Comparison of ENCODE assay signal across 25 mouse cellular contexts in genomic region chr15:93267479-93267878, GRCm38 (mm10). TPM values are rescaled to one million over a fixed set of nuclear protein-coding genes. Genes with fewer than 3 reads are reported as not detected.
DNase-seq lines count a peak whose midpoint lies in the region; ATAC-seq and TF ChIP-seq lines count a peak whose summit lies in the region.
"Had no signal": no experiment of that assay in that cellular context is flagged by ENCODE, and none has a peak within 500 bp of the region (broad histone marks: within the 10 kb centered on the region; RNA-seq: fewer than 3 reads in every experiment).

No protein-coding gene starts in this region.

- no peak for TF ChIP-seq CTCF in gastrocnemius, adult 2 months (IDR thresholded peaks at IDR 0.05)

- no peak overlapping the region for H3K9ac ChIP-seq in midbrain, embryonic 11.5 days (ENCODE audit: low read length)
- H3K9ac ChIP-seq in midbrain, embryonic 13.5 days (replicated peaks) = no peak overlapping the region
- H3K9ac ChIP-seq: embryonic facial prominence, embryonic 12.5 days; forebrain, embryonic 13.5 days; forebrain, embryonic 15.5 days; forebrain, postnatal 0 days had no signal

- DNase-seq in gastrocnemius, adult 2 months = no peak
- DNase-seq in gastrocnemius, postnatal 36 days = no peak
- peak; percentile 66 for DNase-seq in midbrain, embryonic 11.5 days (ENCODE audit: low spot score, missing footprints)
- peak; percentile 60 for DNase-seq in testis, postnatal 14 days (ENCODE audit: low spot score)
- DNase-seq in testis, postnatal 10 days (ENCODE audit: low spot score) = no peak
- DNase-seq: adrenal gland, adult 8-10 months; adrenal gland, postnatal 14 days; adrenal gland, postnatal 36 days; cerebellum, adult 11 months; cerebellum, adult 18-20 months; cerebellum, adult 8-10 months; cerebellum, adult 9-11 months; cerebellum, postnatal 14 days; cerebellum, postnatal 36 days; forebrain, postnatal 0 days had no signal

- H3K27ac ChIP-seq in gastrocnemius, adult 2 months = peak overlapping the region; percentile 24; the same call in 1 of the 2 replicates
- H3K27ac ChIP-seq in midbrain, embryonic 11.5 days (ENCODE audit: low read depth, low read length) = no peak overlapping the region
- no peak overlapping the region for H3K27ac ChIP-seq in midbrain, embryonic 13.5 days
- H3K27ac ChIP-seq: embryonic facial prominence, embryonic 10.5 days; embryonic facial prominence, embryonic 12.5 days; forebrain, embryonic 13.5 days; forebrain, embryonic 15.5 days had no signal

- WGBS in midbrain, embryonic 11.5 days = 88% methylated on average over 8 of the region's 8 CpGs
- WGBS in midbrain, embryonic 13.5 days = 83% methylated on average over 8 of the region's 8 CpGs

- intact Hi-C loops in gastrocnemius, adult 2 months (cut with DNase I) = loop anchor here (1.0 to 5.0 kb wide), 3 partner anchors 130 to 310 kb away; partner anchors contain the start of genes Pphln1 and Zcrb1
- intact Hi-C loops in gastrocnemius, postnatal 36 days (cut with DNase I) = loop anchor here (5.0 to 10.0 kb wide), 2 partner anchors 310 to 947 kb away; no protein-coding TSS in a partner anchor

- H3K27me3 ChIP-seq in midbrain, embryonic 11.5 days (ENCODE audit: control insufficient read depth, insufficient read depth, low read length) = no peaks in the 10 kb centered on the region
- H3K27me3 ChIP-seq in midbrain, embryonic 13.5 days = no peaks in the 10 kb centered on the region
- H3K27me3 ChIP-seq: CH12.LX; embryonic facial prominence, embryonic 12.5 days; forebrain, embryonic 13.5 days; forebrain, embryonic 15.5 days; Patski had no signal

- no peaks in the 10 kb centered on the region for H3K36me3 ChIP-seq in midbrain, embryonic 11.5 days (ENCODE audit: control insufficient read depth, insufficient read depth, low read length)
- H3K36me3 ChIP-seq in midbrain, embryonic 13.5 days = peaks cover 8% of the 10 kb centered on the region; the same call in 1 of the 2 replicates
- H3K36me3 ChIP-seq: embryonic facial prominence, embryonic 12.5 days; forebrain, embryonic 15.5 days had no signal

- no peaks in the 10 kb centered on the region; the same call in 1 of the 2 replicates for H3K4me1 ChIP-seq in midbrain, embryonic 11.5 days (ENCODE audit: control insufficient read depth, insufficient read depth, low read length)
- peaks cover 17% of the 10 kb centered on the region; the same call in 1 of the 2 replicates for H3K4me1 ChIP-seq in midbrain, embryonic 13.5 days (replicated peaks)

- ATAC-seq in midbrain, embryonic 11.5 days (ENCODE audit: low FRiP score) = no peak
- no peak for ATAC-seq in midbrain, embryonic 13.5 days
- ATAC-seq: activated CD4-positive, CD25-positive, alpha-beta regulatory T cell, adult 4 months; CD4-positive, CD25-positive, alpha-beta regulatory T cell, adult 4 months; forebrain, embryonic 13.5 days; forebrain, embryonic 15.5 days; forebrain, postnatal 0 days; Patski had no signal

- no peak overlapping the region for H3K4me2 ChIP-seq in midbrain, embryonic 11.5 days
- no peak overlapping the region for H3K4me2 ChIP-seq in midbrain, embryonic 13.5 days (replicated peaks)
- H3K4me2 ChIP-seq: embryonic facial prominence, embryonic 12.5 days; forebrain, embryonic 13.5 days; forebrain, embryonic 15.5 days had no signal

- H3K9me3 ChIP-seq in midbrain, embryonic 11.5 days (ENCODE audit: control insufficient read depth, low read length) = no peaks in the 10 kb centered on the region
- no peaks in the 10 kb centered on the region for H3K9me3 ChIP-seq in midbrain, embryonic 13.5 days
- H3K9me3 ChIP-seq: embryonic facial prominence, embryonic 10.5 days; embryonic facial prominence, embryonic 12.5 days; forebrain, embryonic 13.5 days; forebrain, embryonic 15.5 days; G1E had no signal

- H3K4me3 ChIP-seq in gastrocnemius, adult 2 months = no peak overlapping the region
- H3K4me3 ChIP-seq in midbrain, embryonic 11.5 days (ENCODE audit: low read depth, low read length) = no peak overlapping the region
- H3K4me3 ChIP-seq in midbrain, embryonic 13.5 days (replicated peaks) = no peak overlapping the region
- H3K4me3 ChIP-seq: embryonic facial prominence, embryonic 10.5 days; embryonic facial prominence, embryonic 12.5 days; forebrain, embryonic 13.5 days; forebrain, embryonic 15.5 days had no signal

RNA-seq across cellular contexts. Expression of gene Gxylt1, which starts 7.5 kb away (rescaled TPM):
- 1 to 10 TPM; 5.7 to 6.9 TPM for total RNA-seq in gastrocnemius, adult 2 months (2021)
- total RNA-seq in gastrocnemius, postnatal 36 days (2021) = 1 to 10 TPM; 4.9 to 6.0 TPM
- 11.4 and 14.1 TPM in 2 replicates for polyA plus RNA-seq in midbrain, embryonic 11.5 days (2014; fragmentation: Nextera tagmentation; extraction: Ambion mirVana)
- 8.7 and 9.3 TPM in 2 replicates for polyA plus RNA-seq in midbrain, embryonic 13.5 days (2015; fragmentation: Nextera tagmentation; extraction: Ambion mirVana)

Comparison
In these comparisons a context has a peak if more than half of its experiments do, and no peak if none do; other contexts are left out.
1. DNase-seq: peak in midbrain, embryonic 11.5 days (single experiment) and testis, postnatal 14 days (single experiment); none in gastrocnemius, adult 2 months (single experiment), gastrocnemius, postnatal 36 days (0 of 2) and testis, postnatal 10 days (single experiment).